23 mouse cellular contexts compared by ENCODE assay signal in genomic region chr5:87424041-87424440, GRCm38 (mm10). TPM values are rescaled to one million over a fixed set of nuclear protein-coding genes. Genes with fewer than 3 reads are reported as not detected.
"Had no signal": no experiment of that assay in that cellular context is flagged by ENCODE, and none has a peak within 500 bp of the region (broad histone marks: within the 10 kb centered on the region; RNA-seq: fewer than 3 reads in every experiment).

TSS of gene Ugt2b38 (minus strand) at chr5:87424203.

RNA-seq across cellular contexts. Expression of gene Ugt2b38, which starts in this region (rescaled TPM):
- polyA plus RNA-seq: heart, adult 2 months; heart, embryonic 10.5 days; heart, embryonic 11.5 days; heart, embryonic 12.5 days; heart, embryonic 13.5 days; heart, embryonic 14.5 days; heart, embryonic 15.5 days; heart, embryonic 16.5 days; heart, postnatal 0 days; hindbrain, embryonic 10.5 days; hindbrain, embryonic 11.5 days; hindbrain, embryonic 12.5 days; hindbrain, embryonic 13.5 days; hindbrain, embryonic 14.5 days; hindbrain, embryonic 15.5 days; hindbrain, embryonic 16.5 days; hindbrain, postnatal 0 days; inflammation-experienced regulatory T-cells, adult 6 months; intestine, embryonic 14.5 days; intestine, embryonic 15.5 days; intestine, embryonic 16.5 days; intestine, postnatal 0 days; large intestine, adult 2 months had no signal
